Mouse (Mus musculus) layer of hippocampus, adult 8-10 months (tissue): ENCODE measurements around the gene Eml3. TPM values are rescaled to one million over a fixed set of nuclear protein-coding genes. Genes with fewer than 3 reads are reported as not detected.

Experiments used
- DNase-seq, 2 experiments: peaks; one replicate each; pipeline ENCODE4 v3.0.0; 2022; ENCODE audit warnings: low spot score in 2 of 2
- total RNA-seq, 4 experiments: library from RNA; stranded (reverse); gene quantifications; 2 replicates each; pipeline ENCODE4 v1.2.4; 2022

The Eml3 gene
- total RNA-seq, 4 experiments from 2014 or later: 14.1 to 17.4 (median 15.3) TPM

- peak in 1 of 2 experiments; percentile 45 for DNase-seq
Measured at GRCm38 (mm10) chr19:8914212-8914611, 15.1 kb upstream of the Eml3 start.

- no peak for DNase-seq
Measured at GRCm38 (mm10) chr19:8919000-8919399, 10.4 kb upstream of the Eml3 start.

- DNase-seq: no peak
Measured at GRCm38 (mm10) chr19:8919684-8920072, 9.7 kb upstream of the Eml3 start.

GRCm38 (mm10) chr19:8920073-8920736, 9.1 kb upstream of the Eml3 start, which contains the start of gene B3gat3:
B3gat3 (plus strand) TSS chr19:8920374.
- DNase-seq: peak; percentile 92 to 93

- DNase-seq: no peak
Measured at GRCm38 (mm10) chr19:8920836-8921291, 8.5 kb upstream of the Eml3 start.

- no peak for DNase-seq
Measured at GRCm38 (mm10) chr19:8921741-8922140, 7.6 kb upstream of the Eml3 start.

GRCm38 (mm10) chr19:8926766-8927165, 2.6 kb upstream of the Eml3 start:
- no peak for DNase-seq

- no peak for DNase-seq
Measured at GRCm38 (mm10) chr19:8927891-8928525, 1.3 kb upstream of the Eml3 start.

GRCm38 (mm10) chr19:8928689-8929223, 596 bp upstream of the Eml3 start:
- DNase-seq: no peak

GRCm38 (mm10) chr19:8930117-8930516, 765 bp downstream of the Eml3 start:
- DNase-seq: no peak

- no peak for DNase-seq
Measured at GRCm38 (mm10) chr19:8930771-8931170, 1.4 kb downstream of the Eml3 start.

- no peak for DNase-seq
Measured at GRCm38 (mm10) chr19:8936736-8937135, 7.4 kb downstream of the Eml3 start.

- no peak for DNase-seq
Measured at GRCm38 (mm10) chr19:8940526-8941133, 11.3 kb downstream of the Eml3 start.

- no peak for DNase-seq
Measured at GRCm38 (mm10) chr19:8941136-8941514, 11.8 kb downstream of the Eml3 start.

GRCm38 (mm10) chr19:8941515-8942217, 12.3 kb downstream of the Eml3 start, which contains the start of gene Mta2:
Mta2 (plus strand) TSS chr19:8941875.
- peak; percentile 90 to 91 for DNase-seq

GRCm38 (mm10) chr19:8942276-8942964, 13.1 kb downstream of the Eml3 start:
- no peak for DNase-seq

- DNase-seq: no peak
Measured at GRCm38 (mm10) chr19:8943047-8943446, 13.7 kb downstream of the Eml3 start.

- no peak for DNase-seq
Measured at GRCm38 (mm10) chr19:8944062-8944461, 14.7 kb downstream of the Eml3 start.

- no peak for DNase-seq
Measured at GRCm38 (mm10) chr19:8944750-8945149, 15.4 kb downstream of the Eml3 start.

- no peak for DNase-seq
Measured at GRCm38 (mm10) chr19:8945251-8945650, 15.9 kb downstream of the Eml3 start.

- no peak for DNase-seq
Measured at GRCm38 (mm10) chr19:8946929-8947328, 17.6 kb downstream of the Eml3 start.
